Mouse (Mus musculus): ENCODE results near the gene Lrrc4c. TPM values are rescaled to one million over a fixed set of nuclear protein-coding genes. Genes with fewer than 3 reads are reported as not detected.

The Lrrc4c gene
- total and polyA plus RNA-seq, 3 experiments = not detected

DNA sequence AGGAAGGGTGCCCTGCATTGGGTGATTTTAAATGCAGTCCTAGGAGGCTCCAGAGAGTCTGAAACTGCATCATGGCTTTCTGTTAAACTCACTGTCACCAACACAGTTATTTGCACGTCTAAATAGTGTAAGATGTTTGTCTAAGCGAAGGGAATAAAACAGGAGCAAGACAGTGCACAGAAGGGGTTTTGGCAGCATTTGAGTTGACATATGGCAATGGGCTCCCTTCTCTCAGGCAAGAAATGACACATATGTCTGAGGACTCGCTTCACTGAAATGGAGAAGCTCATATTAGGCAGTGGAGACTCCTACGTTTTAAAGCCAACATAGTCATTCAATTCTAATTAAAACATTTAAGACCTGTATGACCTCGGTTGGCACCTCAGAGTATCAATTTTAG lies 445.6 kb downstream of the Lrrc4c start:
- H3K27ac ChIP-seq (ENCODE audit: insufficient read depth, low read depth) = no peak overlapping the region
- H3K4me1 ChIP-seq (ENCODE audit: control insufficient read depth in 1 of 2, insufficient read depth in 2 of 2) = no peaks in the 10 kb centered on the region
- no peaks in the 10 kb centered on the region for H3K36me3 ChIP-seq (replicated peaks in 1 of 2; ENCODE audit: control insufficient read depth in 1 of 2, insufficient read depth in 1 of 2, low read length in 1 of 2)
- no peak overlapping the region for H3K9ac ChIP-seq (ENCODE audit: insufficient read depth, low read depth)
- H3K4me3 ChIP-seq (replicated peaks in 1 of 3; ENCODE audit: low read depth in 2 of 3, low read length in 2 of 3, poor library complexity in 1 of 3) = no peak overlapping the region
- in situ Hi-C loops (cut with MboI; ENCODE audit: low pct_ligation_motif_present, low pct_unique_long_range_greater_than_20kb, low sequenced_read_pairs) (no loop called here), dilution Hi-C loops (cut with MboI; ENCODE audit: extremely low pct_ligation_motif_present, extremely low pct_unique_long_range_greater_than_20kb, low sequenced_read_pairs) (no loop called here)
- TF ChIP-seq MXI1 (IDR thresholded peaks at IDR 0.05; ENCODE audit: low read depth, low read length) (no peak), ZC3H11A (IDR thresholded peaks at IDR 0.05; ENCODE audit: low read depth, low read length) (no peak), BHLHE40 (IDR thresholded peaks at IDR 0.05; ENCODE audit: low read depth, low read length) (no peak), MYC (IDR thresholded peaks at IDR 0.05; ENCODE audit: low read depth, low read length) (no peak), KAT2A (IDR thresholded peaks at IDR 0.05; ENCODE audit: insufficient replicate concordance, low read length) (no peak), ZNF384 (IDR thresholded peaks at IDR 0.05; ENCODE audit: low read depth, low read length) (no peak), JUN (IDR thresholded peaks at IDR 0.05; ENCODE audit: insufficient read depth, low read depth, low read length) (no peak), ZKSCAN1 (IDR thresholded peaks at IDR 0.05; ENCODE audit: borderline replicate concordance, low read depth, low read length) (no peak), USF2 (conservative IDR thresholded peaks at IDR 0.05; ENCODE audit: low read depth, low read length) (no peak)
- H3K9me3 ChIP-seq (replicated peaks; ENCODE audit: low read length) = peaks cover 36% of the 10 kb centered on the region
- no peaks in the 10 kb centered on the region for H3K27me3 ChIP-seq (replicated peaks)
- DNase-seq (ENCODE audit: extremely low read depth) = no peak
- no peak overlapping the region for H3K4me2 ChIP-seq (ENCODE audit: insufficient read depth, low read depth, poor library complexity, severe bottlenecking)
- no peaks in the 10 kb centered on the region for H3K79me2 ChIP-seq (replicated peaks; ENCODE audit: control insufficient read depth, extremely low read depth, insufficient read depth, poor library complexity, severe bottlenecking)

DNA sequence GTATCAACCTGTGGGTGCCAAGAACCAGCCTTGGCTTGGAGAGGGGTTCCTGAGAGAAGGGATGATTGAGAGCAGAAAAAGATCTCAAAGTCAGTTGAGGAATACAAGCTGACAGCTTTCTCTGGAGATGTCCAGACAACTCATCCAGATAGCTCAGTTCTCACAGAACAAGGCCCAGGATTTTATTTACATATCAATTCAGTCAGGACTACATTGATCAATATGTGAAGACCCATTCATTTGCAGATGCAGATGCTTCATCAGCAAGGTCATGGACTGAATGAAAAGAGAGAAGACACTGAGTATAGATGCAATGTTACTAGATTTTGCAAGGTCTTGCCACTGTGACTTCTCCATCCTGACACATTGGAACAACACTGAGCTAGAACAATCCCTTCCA lies 457.4 kb downstream of the Lrrc4c start:
- Histone ChIP-seq H3K36me3 (replicated peaks in 1 of 2; ENCODE audit: control insufficient read depth in 1 of 2, insufficient read depth in 1 of 2, low read length in 1 of 2) (no peaks in the 10 kb centered on the region), H3K27me3 (replicated peaks) (no peaks in the 10 kb centered on the region), H3K4me1 (ENCODE audit: control insufficient read depth in 1 of 2, insufficient read depth in 2 of 2) (no peaks in the 10 kb centered on the region), H3K9ac (ENCODE audit: insufficient read depth, low read depth) (no peak overlapping the region), H3K79me2 (replicated peaks; ENCODE audit: control insufficient read depth, extremely low read depth, insufficient read depth, poor library complexity, severe bottlenecking) (no peaks in the 10 kb centered on the region), H3K4me3 (replicated peaks in 1 of 3; ENCODE audit: low read depth in 2 of 3, low read length in 2 of 3, poor library complexity in 1 of 3) (no peak overlapping the region), H3K27ac (ENCODE audit: insufficient read depth, low read depth) (no peak overlapping the region), H3K4me2 (ENCODE audit: insufficient read depth, low read depth, poor library complexity, severe bottlenecking) (no peak overlapping the region), H3K9me3 (replicated peaks; ENCODE audit: low read length) (peaks cover 20% of the 10 kb centered on the region)
- in situ Hi-C loops (cut with MboI; ENCODE audit: low pct_ligation_motif_present, low pct_unique_long_range_greater_than_20kb, low sequenced_read_pairs) = no loop called here
- no peak for DNase-seq (ENCODE audit: extremely low read depth)
- TF ChIP-seq CTCF (conservative IDR thresholded peaks at IDR 0.05 in 1 of 2, IDR thresholded peaks at IDR 0.05 in 1 of 2; ENCODE audit: low read depth in 2 of 2, low read length in 2 of 2) (no peak), MAX (IDR thresholded peaks at IDR 0.05; ENCODE audit: low read length) (no peak), UBTF (IDR thresholded peaks at IDR 0.05; ENCODE audit: low read depth, low read length) (no peak), IRF4 (IDR thresholded peaks at IDR 0.05; ENCODE audit: low read depth, low read length) (no peak), CHD2 (IDR thresholded peaks at IDR 0.05; ENCODE audit: low read length) (no peak), MYC (IDR thresholded peaks at IDR 0.05; ENCODE audit: low read depth, low read length) (no peak), BHLHE40 (IDR thresholded peaks at IDR 0.05; ENCODE audit: low read depth, low read length) (no peak), RAD21 (IDR thresholded peaks at IDR 0.05; ENCODE audit: low read depth, low read length) (no peak), RCOR1 (conservative IDR thresholded peaks at IDR 0.05; ENCODE audit: low read depth, low read length) (no peak), USF2 (conservative IDR thresholded peaks at IDR 0.05; ENCODE audit: low read depth, low read length) (no peak), POLR2A (IDR thresholded peaks at IDR 0.05; ENCODE audit: low read depth, low read length) (no peak), TCF12 (IDR thresholded peaks at IDR 0.05; ENCODE audit: low read depth, low read length) (no peak), TBP (conservative IDR thresholded peaks at IDR 0.05; ENCODE audit: low read depth, low read length) (no peak), KAT2A (IDR thresholded peaks at IDR 0.05; ENCODE audit: insufficient replicate concordance, low read length) (no peak), JUN (IDR thresholded peaks at IDR 0.05; ENCODE audit: insufficient read depth, low read depth, low read length) (no peak), ZKSCAN1 (IDR thresholded peaks at IDR 0.05; ENCODE audit: borderline replicate concordance, low read depth, low read length) (no peak), CHD1 (IDR thresholded peaks at IDR 0.05; ENCODE audit: low read depth, low read length) (no peak), ZMIZ1 (IDR thresholded peaks at IDR 0.05; ENCODE audit: low read depth, low read length) (no peak), ETS1 (conservative IDR thresholded peaks at IDR 0.05; ENCODE audit: low read depth, low read length) (no peak), MEF2A (IDR thresholded peaks at IDR 0.05; ENCODE audit: borderline replicate concordance, low read depth, low read length) (no peak)
- dilution Hi-C loops (cut with MboI; ENCODE audit: extremely low pct_ligation_motif_present, extremely low pct_unique_long_range_greater_than_20kb, low sequenced_read_pairs) = no loop called here

Measured in CH12.LX (cell line).